Mouse (Mus musculus): ENCODE measurements around the gene Fbxl19. TPM values are rescaled to one million over a fixed set of nuclear protein-coding genes. Genes with fewer than 3 reads are reported as not detected.
A peak's percentile ranks its signal among the peaks of the same experiment; 100 is the strongest.

Fbxl19 gene
- polyA plus RNA-seq (2015; fragmentation: Nextera tagmentation; extraction: Ambion mirVana) = 3.8 and 4.8 TPM in 2 replicates

DNA sequence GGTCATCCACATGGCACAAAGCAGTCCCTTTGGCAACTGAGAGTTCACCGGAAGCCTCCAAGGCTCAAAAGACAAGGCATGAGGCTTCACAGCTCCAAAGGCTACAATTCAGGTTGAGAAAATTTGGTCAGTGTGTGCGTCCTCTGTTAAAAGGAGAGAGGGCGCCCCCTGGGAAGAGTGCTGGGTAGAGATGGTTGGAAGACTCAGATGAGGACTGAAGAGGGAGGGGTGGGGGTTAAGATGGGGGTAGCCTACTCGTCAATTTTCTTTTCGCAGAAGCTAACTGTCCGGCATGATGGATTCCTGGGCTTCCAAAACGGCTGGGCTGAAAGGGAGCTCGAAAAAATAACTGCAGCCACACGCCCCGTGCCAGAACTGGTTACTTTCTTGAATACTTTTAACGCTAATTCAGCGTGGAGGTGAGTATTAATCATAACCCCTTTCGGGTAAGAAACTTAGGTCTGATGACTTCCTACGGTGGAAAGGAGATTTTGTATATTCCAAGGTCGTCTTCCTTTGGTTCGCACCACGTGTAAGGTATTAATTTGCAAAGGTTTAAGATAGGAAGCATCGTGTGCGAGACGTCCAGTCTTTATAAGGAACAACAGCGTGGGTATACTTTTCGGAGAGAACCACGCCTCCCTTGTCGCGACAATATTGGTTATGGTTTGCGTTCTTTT is at the start of gene Fbxl19:
Gene Fbxl19, plus strand, starts transcription at position 178 of the 680 bp plus-strand sequence.
- H3K36me3 ChIP-seq = peaks cover 15% of the 10 kb centered on the region
- H3K9me3 ChIP-seq = no peaks in the 10 kb centered on the region
- ATAC-seq (ENCODE audit: insufficient read depth, low FRiP score, low read depth) = no peak
- H3K4me1 ChIP-seq = peaks cover 19% of the 10 kb centered on the region
- whole genome bisulfite sequencing = under 1% methylated on average over 26 of the region's 26 CpGs
- peak within 1 kb of the TSS; percentile 87 for H3K4me2 ChIP-seq
- H3K9ac ChIP-seq = peak within 1 kb of the TSS; percentile 9; the same call in 1 of the 2 replicates
- peak within 1 kb of the TSS; percentile 81 for H3K4me3 ChIP-seq (replicated peaks)
- peak within 1 kb of the TSS; percentile 92 for H3K27ac ChIP-seq
- H3K27me3 ChIP-seq (replicated peaks) = no peaks in the 10 kb centered on the region

DNA sequence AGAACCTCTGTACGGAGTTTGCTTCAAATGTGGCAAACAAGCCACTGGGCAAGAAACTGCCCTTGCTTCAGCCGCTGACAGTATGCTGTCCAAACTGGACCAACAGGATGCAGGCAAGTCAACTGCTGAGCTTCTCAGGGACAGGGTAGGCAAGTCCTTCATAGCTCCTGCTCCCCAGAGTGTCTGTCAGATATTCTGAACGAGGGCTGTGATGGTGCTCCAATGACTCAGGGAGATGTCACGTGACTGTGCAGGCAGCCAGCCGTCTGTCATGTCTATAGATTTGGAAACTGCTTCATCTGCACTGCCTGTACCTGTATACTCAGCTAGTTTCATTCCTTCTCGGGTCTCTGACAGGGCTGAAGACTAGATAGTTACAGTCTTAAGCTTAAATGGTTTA is 45.4 kb upstream of the Fbxl19 start:
- Histone ChIP-seq H3K4me2 (no peak overlapping the region), H3K4me1 (no peaks in the 10 kb centered on the region), H3K27ac (no peak overlapping the region), H3K9me3 (no peaks in the 10 kb centered on the region), H3K27me3 (replicated peaks) (no peaks in the 10 kb centered on the region), H3K9ac (no peak overlapping the region), H3K36me3 (0 out of 2 replicates have a peak, but pooled peaks cover 3% of the 10 kb centered on the region), H3K4me3 (replicated peaks) (no peak overlapping the region)
- no peak for ATAC-seq (ENCODE audit: insufficient read depth, low FRiP score, low read depth)
- WGBS = 78% methylated on average over 6 of the region's 6 CpGs

DNA sequence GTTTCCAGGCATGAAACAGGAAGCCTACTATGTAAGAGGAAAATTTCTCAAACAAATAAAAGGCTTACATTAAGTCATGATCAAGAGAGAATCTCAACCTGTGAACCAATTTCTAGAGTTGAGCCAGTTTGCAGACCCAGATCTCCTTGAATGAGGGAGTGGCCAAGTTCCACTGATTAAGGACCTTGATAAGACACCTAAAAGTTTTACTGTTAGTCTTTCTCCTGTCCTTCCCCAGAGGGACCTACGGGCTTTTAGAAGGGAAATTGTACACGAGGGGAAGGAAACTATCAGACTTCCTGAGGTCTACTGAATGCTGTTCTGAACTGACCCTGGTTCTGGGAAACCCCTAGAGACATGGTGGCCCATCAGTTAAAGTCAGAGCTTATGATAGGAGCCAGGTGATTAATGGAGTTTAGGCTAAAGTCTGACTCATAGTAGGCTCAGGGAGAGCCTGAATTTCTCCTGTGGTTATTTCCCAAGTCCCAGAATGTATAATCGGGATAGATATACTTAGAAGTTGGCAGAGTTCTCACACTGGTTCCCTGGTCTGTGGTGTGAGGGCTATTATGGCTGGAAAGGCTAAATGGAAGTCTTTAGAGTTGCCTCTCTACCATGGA is 43.5 kb upstream of the Fbxl19 start:
- no peak overlapping the region for H3K4me2 ChIP-seq
- 69% methylated on average over 3 of the region's 3 CpGs for WGBS
- H3K9ac ChIP-seq = no peak overlapping the region
- no peak overlapping the region for H3K27ac ChIP-seq
- ATAC-seq (ENCODE audit: insufficient read depth, low FRiP score, low read depth) = no peak
- 0 out of 2 replicates have a peak, but pooled peaks cover 8% of the 10 kb centered on the region for H3K36me3 ChIP-seq
- H3K4me3 ChIP-seq (replicated peaks) = no peak overlapping the region
- no peaks in the 10 kb centered on the region for H3K4me1 ChIP-seq
- H3K27me3 ChIP-seq (replicated peaks) = no peaks in the 10 kb centered on the region
- H3K9me3 ChIP-seq = no peaks in the 10 kb centered on the region

DNA sequence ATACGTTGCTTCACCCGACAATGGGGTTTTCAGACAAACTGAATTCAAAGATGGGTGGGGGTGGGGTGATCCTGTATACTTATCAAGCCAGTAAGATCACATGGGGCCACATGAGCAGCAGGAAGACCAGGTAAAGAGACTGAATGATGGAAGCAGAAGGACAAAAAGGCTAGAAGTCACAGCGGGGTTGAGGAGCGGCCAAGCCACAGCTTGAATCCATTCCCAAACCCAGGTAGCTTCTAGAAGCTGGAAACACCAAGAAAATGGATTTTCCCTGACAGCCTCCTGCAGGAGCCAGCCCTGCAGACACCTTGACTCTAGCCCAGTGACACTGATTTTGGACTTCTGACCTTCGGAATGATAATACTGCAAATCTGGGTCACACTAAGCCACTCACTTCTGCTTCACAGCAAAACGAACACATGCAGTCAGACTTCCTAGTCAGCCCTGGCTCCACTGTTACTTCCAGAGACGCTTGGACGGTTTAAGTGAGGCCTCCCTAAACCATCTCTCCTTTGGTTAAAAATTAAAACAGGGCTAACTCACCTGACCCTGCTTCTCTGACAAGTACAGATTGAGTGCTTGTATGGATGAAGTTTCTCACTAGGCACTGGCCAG is 40.7 kb upstream of the Fbxl19 start:
- Histone ChIP-seq H3K4me1 (peaks cover 12% of the 10 kb centered on the region), H3K27me3 (replicated peaks) (no peaks in the 10 kb centered on the region), H3K27ac (no peak overlapping the region), H3K36me3 (peaks cover 17% of the 10 kb centered on the region; the same call in 1 of the 2 replicates), H3K9me3 (no peaks in the 10 kb centered on the region), H3K9ac (no peak overlapping the region), H3K4me3 (replicated peaks) (no peak overlapping the region), H3K4me2 (no peak overlapping the region)
- ATAC-seq (ENCODE audit: insufficient read depth, low FRiP score, low read depth) = no peak
- WGBS = 87% methylated on average over 8 of the region's 8 CpGs

DNA sequence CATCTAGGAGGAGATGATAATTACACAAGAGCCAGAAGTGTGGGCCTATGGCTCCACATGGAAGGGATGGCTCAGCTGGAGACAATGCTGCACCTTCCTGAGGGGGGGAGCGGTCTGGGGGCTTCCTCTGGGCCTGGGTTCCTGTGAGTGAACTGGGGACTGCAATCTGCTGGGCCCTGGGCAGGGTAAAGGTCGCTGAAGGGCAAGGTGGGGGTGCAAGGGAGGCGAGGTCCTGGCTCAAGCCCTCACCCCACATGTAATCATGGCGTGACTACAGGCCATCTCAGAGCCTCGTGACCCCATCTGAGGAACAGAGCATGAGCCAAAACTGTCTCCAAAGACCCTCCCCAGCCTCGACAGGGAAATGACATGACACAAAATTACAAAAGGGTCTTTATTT is 39.7 kb upstream of the Fbxl19 start:
- no peaks in the 10 kb centered on the region for H3K9me3 ChIP-seq
- no peak overlapping the region for H3K4me3 ChIP-seq (replicated peaks)
- no peak for ATAC-seq (ENCODE audit: insufficient read depth, low FRiP score, low read depth)
- H3K27ac ChIP-seq = no peak overlapping the region
- WGBS = 78% methylated on average over 6 of the region's 6 CpGs
- no peak overlapping the region for H3K9ac ChIP-seq
- peaks cover 17% of the 10 kb centered on the region; the same call in 1 of the 2 replicates for H3K36me3 ChIP-seq
- no peak overlapping the region for H3K4me2 ChIP-seq
- H3K4me1 ChIP-seq = peaks cover 19% of the 10 kb centered on the region
- H3K27me3 ChIP-seq (replicated peaks) = no peaks in the 10 kb centered on the region

DNA sequence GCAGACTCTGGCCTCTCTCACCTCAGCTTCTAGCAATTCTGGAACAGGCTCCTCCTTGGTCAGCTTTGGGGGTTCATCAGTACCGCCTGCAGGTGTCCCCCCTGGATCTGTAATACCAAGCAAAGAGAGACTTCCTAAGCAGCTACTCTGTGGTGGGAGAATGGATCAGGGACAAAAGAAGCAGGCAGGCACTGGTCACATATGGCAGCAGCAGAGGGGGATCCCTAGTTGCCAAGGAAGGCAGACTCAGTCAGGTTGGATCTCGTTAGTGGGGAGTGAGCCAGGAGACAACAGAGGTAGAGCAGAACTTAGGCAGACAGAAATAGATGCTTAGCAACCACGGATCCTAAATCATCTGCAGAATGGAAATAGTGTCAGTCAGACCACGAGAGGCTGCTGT is 38.6 kb upstream of the Fbxl19 start:
- WGBS = 71% methylated on average over 4 of the region's 4 CpGs
- H3K4me1 ChIP-seq = peaks cover 19% of the 10 kb centered on the region
- H3K27me3 ChIP-seq (replicated peaks) = no peaks in the 10 kb centered on the region
- H3K4me2 ChIP-seq = no peak overlapping the region
- peaks cover 17% of the 10 kb centered on the region; the same call in 1 of the 2 replicates for H3K36me3 ChIP-seq
- no peak overlapping the region for H3K4me3 ChIP-seq (replicated peaks)
- H3K9ac ChIP-seq = no peak overlapping the region
- ATAC-seq (ENCODE audit: insufficient read depth, low FRiP score, low read depth) = no peak
- H3K9me3 ChIP-seq = no peaks in the 10 kb centered on the region
- H3K27ac ChIP-seq = no peak overlapping the region

DNA sequence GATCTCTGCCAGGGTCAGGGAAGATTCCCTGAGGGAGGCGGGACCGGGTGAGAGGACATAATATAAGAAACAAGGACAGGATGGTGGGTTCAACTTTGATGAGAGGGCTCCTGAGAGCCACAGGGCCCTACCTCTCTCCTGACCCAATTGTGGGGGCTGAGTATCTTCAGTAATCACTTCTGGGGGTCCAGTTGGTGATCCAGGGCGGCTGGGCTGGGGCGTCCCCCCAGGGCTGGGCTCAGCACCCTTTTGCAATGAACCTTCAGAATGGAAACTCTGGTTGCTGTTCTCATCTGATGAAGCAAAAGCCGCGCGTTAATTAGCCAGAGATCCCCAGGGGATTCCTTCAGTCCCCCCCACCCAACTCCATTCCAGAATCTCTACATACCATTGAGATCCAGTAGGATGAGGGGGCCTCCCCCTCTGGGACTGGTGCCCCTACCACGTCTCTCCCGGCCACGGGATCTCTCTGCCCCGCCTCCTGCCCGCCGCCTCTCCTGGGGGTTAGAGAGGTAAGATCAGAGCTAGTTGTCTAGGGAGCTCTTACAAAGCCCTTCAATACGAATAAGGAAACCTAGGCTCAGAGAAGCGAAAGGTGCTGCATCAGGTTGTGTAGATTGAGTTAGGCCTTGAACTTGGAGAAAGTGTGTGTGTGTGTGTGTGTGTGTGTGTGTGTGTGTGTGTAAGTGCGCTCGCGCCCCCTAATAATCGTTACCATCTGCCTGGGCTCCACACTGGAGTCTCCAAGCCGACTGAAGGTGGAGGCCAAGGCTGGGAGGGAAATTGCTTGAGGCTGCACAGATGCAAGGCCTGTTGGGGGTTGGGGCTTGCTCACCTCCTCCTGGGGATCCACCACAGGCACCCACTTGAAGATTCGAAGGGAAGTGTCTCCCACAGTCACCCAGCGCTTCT is 37.0 kb upstream of the Fbxl19 start:
- Histone ChIP-seq H3K9ac (peak overlapping the region; percentile 80; the same call in 1 of the 2 replicates), H3K9me3 (no peaks in the 10 kb centered on the region), H3K36me3 (peaks cover 17% of the 10 kb centered on the region; the same call in 1 of the 2 replicates), H3K27me3 (replicated peaks) (no peaks in the 10 kb centered on the region), H3K4me1 (peaks cover 30% of the 10 kb centered on the region), H3K4me3 (replicated peaks) (peak overlapping the region; percentile 78), H3K4me2 (peak overlapping the region; percentile 86), H3K27ac (peak overlapping the region; percentile 99)
- 26% methylated on average over 22 of the region's 22 CpGs for WGBS
- ATAC-seq (ENCODE audit: insufficient read depth, low FRiP score, low read depth) = 0 out of 2 replicates have a peak, but pooled peaks have one; percentile 1

DNA sequence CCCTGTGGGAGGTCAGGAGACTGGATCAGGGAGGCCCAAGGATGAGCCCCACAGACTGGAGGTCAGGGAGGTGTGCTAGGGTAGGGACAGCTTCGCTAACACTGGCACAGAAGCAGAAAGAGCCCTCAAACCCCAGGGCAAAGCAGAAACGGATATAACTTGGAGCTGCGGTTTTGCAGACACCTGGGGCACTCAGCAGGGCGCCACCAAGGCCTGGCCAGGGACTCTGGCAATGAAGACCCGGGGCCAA is 36.5 kb upstream of the Fbxl19 start:
- H3K27ac ChIP-seq = peak overlapping the region; percentile 99
- H3K4me3 ChIP-seq (replicated peaks) = peak overlapping the region; percentile 78
- WGBS = 3% methylated on average over 5 of the region's 5 CpGs
- H3K9ac ChIP-seq = peak overlapping the region; percentile 80; the same call in 1 of the 2 replicates
- H3K36me3 ChIP-seq = peaks cover 16% of the 10 kb centered on the region; the same call in 1 of the 2 replicates
- peaks cover 36% of the 10 kb centered on the region for H3K4me1 ChIP-seq
- H3K27me3 ChIP-seq (replicated peaks) = no peaks in the 10 kb centered on the region
- no peaks in the 10 kb centered on the region for H3K9me3 ChIP-seq
- no peak; the same call in 1 of the 2 replicates for ATAC-seq (ENCODE audit: insufficient read depth, low FRiP score, low read depth)
- peak overlapping the region; percentile 86 for H3K4me2 ChIP-seq

DNA sequence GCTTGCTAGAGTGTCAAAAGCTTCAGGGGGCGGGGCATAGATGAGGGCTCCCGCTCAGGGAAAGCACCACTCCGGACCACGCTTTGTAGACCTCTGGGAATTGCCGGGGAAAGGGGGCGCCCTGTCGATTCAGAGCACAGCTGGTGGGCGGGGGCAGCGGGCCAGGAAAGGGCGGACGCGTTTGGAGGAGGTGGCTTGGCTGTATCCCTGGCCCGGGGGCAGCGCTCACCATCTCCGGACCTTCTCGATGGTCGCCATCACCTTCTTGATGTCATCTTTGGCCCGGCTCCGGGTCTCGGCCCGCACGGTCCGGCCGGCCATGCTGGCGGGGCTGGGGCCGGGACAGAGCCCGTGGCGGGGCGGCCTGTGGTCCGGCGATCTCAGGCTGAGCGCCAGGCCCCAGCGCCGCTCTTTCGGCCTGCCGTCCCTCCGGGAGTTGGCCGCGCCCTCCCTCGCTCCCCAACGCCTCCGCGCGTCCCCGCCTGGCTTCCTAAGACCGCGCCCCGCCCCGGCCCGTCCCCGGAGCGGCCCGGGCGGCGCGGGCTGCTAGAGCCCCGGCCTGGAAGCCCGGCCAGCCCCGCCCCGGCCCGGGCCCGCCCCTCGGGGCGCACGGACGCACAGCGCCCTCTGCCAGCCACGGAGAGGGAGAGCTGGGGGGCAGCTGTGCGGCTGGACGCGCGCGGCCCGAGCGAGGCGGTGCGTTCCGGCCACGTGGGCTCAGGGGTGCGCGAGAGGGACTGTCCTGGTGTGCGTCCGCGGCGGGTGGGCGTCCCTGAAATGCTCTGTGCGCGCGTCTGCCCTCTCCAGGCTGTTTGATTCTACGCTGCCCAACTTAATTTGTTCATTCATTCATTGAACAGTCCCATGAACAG is 35.9 kb upstream of the Fbxl19 start, which contains the start of gene Bcl7c:
Gene Bcl7c, minus strand, starts transcription at position 727 of the 872 bp plus-strand sequence.
- H3K4me2 ChIP-seq = peak within 1 kb of the TSS; percentile 86
- peaks cover 13% of the 10 kb centered on the region; the same call in 1 of the 2 replicates for H3K36me3 ChIP-seq
- peak within 1 kb of the TSS; percentile 99 for H3K27ac ChIP-seq
- H3K9ac ChIP-seq = peak within 1 kb of the TSS; percentile 80
- peaks cover 40% of the 10 kb centered on the region for H3K4me1 ChIP-seq
- H3K9me3 ChIP-seq = no peaks in the 10 kb centered on the region
- H3K4me3 ChIP-seq (replicated peaks) = peak within 1 kb of the TSS; percentile 78
- H3K27me3 ChIP-seq (replicated peaks) = no peaks in the 10 kb centered on the region
- peak; percentile 82 for ATAC-seq (ENCODE audit: insufficient read depth, low FRiP score, low read depth)
- WGBS = 1% methylated on average over 89 of the region's 90 CpGs

DNA sequence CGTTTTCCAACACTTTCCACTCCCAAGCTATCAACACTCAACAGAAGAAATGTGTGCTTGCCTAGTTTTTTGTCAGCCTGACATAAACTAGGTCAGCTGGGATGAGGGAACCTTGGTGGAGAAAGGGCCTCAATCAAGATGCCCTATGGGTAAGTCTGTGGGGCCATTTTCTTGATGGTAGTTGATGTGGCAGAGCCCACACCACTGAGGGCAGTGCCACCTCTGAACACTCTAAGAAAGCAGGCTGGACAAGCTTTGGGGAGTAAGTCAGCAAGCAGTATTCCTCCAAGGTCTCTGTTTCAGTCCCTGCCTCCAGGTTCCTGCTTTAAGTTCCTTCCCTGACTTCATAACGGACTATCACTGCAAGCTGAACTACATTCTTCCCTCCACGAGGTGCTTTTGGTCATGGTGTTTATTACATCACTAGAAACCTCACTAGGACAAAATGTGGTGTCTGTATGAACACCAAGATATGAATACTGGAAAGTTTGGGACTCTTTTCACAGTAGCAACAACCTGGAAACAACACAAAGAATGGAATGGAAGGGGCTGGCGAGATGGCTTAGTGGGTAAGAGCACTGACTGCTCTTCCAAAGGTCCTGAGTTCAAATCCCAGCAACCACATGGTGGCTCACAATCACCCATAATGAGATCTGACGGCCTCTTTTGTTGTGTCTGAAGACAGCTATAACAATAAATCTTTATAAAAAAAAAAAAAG is 34.9 kb upstream of the Fbxl19 start:
- H3K4me3 ChIP-seq (replicated peaks) = peak overlapping the region; percentile 78
- peaks cover 11% of the 10 kb centered on the region; the same call in 1 of the 2 replicates for H3K36me3 ChIP-seq
- no peak for ATAC-seq (ENCODE audit: insufficient read depth, low FRiP score, low read depth)
- H3K4me1 ChIP-seq = peaks cover 44% of the 10 kb centered on the region
- H3K9ac ChIP-seq = no peak overlapping the region
- H3K9me3 ChIP-seq = no peaks in the 10 kb centered on the region
- 73% methylated on average over 5 of the region's 5 CpGs for WGBS
- no peaks in the 10 kb centered on the region for H3K27me3 ChIP-seq (replicated peaks)
- H3K4me2 ChIP-seq = peak overlapping the region; percentile 86
- peak overlapping the region; percentile 99; the same call in 1 of the 2 replicates for H3K27ac ChIP-seq
